Mouse (Mus musculus) thymus, adult 18-20 months (tissue): ENCODE data around the gene Dock2.
A peak's percentile ranks its signal among the peaks of the same experiment; 100 is the strongest.
"Not testable (repeated sequence)": the region's sequence is repeated elsewhere in the genome, so short reads cannot be mapped to it uniquely, and the experiment has no call there.

ENCODE experiments used
- DNase-seq, 2 experiments: peaks; one replicate each; pipeline ENCODE4 v3.0.0; 2022; ENCODE audit warnings: mixed read lengths in 2 of 2

Gene Dock2

DNA sequence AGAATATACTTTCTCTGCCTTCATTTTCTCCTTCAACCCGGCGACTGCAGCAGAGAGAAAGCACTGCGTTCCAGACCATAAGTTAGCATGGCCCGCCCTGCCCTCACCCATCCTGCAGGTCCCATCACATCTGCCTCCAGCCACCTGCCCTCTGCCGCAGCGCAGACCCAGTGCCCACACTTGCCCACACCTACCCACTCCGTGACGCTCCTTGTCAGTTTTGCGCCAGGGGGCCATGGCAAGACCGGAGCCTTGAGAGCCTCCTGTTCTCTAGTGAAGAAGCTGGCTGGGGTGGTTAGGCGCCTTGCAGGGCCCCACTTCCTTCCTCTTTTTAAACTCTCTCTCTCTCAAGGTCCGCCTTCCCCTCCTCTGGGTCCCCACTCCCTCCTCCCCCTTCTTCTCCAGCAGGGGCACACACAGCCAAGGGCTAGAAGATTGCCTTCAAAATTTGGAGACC is at the start of gene Dock2:
Gene Dock2 (minus strand): TSS at position 306 of the 457 bp plus-strand sequence.
- peak; percentile 68 to 79 for DNase-seq

DNA sequence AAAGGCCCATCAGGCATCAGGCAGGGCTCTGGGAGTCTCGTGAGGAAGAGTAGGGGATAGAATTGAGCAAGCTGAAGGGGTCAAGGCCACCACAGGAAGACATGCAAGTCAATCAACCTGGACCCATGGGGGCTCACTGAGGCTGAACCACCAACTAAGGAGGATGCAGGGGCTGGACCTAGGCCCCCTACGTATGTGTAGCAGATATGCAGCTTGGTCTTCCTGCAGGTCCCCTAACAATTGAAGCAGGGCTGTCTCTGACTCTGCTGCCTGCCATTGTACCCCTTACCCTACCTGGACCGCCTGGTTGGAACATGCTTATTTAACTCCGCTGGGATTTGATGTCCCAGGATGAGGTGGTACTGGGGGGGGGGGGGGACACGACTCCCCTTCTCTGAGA is 49.0 kb upstream of the Dock2 start:
- DNase-seq, result no peak

GRCm38 (mm10) chr11:34827803-34828202 is 44.1 kb upstream of the Dock2 start:
- DNase-seq, result no peak

- no peak for DNase-seq
Measured at GRCm38 (mm10) chr11:34826940-34827339, 43.2 kb upstream of the Dock2 start.

- DNase-seq, result no peak
Measured at GRCm38 (mm10) chr11:34824791-34825190, 41.1 kb upstream of the Dock2 start.

GRCm38 (mm10) chr11:34814767-34815166 is 31.1 kb upstream of the Dock2 start:
- DNase-seq, result no peak

GRCm38 (mm10) chr11:34814319-34814718 is 30.6 kb upstream of the Dock2 start:
- no peak for DNase-seq

DNA sequence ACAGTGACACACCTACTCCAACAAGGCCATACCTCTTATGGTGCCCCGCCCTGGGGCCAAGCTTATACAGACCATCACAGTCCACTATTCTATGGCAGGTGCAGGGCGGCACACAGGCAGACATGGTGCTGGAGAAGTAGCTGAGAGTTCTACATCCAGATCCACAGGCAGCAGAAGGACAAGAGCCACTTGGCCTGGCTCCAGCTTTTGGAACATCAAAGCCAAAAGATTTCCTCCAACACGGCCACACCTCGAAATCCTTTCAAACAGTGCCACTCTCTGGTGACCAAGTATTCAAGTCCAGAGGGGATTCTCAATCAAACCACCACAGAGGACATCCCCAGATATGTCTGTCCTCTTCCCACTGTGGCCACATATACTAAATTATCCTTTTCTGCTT is 21.3 kb upstream of the Dock2 start:
- not testable (repeated sequence) for DNase-seq

DNA sequence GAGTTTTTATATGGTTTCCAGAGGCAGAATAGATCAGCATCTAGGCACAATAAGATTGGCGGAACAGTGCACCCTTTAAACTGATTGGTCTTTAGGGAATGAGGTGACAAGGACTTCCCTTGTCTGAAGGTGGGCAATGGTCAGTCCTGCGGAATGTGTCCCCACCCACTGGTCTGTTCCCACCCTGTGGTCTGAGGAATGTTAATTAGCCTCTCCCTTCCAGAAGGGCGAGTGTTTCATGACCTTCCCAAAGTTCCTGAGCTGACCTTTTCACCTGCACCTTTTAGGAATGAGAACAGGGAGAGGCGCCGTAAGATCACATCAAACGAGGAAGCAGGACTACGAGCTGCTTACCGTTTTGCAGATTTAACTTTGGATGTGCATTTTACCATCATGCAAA is 14.4 kb upstream of the Dock2 start:
- DNase-seq, result not testable (repeated sequence)

DNA sequence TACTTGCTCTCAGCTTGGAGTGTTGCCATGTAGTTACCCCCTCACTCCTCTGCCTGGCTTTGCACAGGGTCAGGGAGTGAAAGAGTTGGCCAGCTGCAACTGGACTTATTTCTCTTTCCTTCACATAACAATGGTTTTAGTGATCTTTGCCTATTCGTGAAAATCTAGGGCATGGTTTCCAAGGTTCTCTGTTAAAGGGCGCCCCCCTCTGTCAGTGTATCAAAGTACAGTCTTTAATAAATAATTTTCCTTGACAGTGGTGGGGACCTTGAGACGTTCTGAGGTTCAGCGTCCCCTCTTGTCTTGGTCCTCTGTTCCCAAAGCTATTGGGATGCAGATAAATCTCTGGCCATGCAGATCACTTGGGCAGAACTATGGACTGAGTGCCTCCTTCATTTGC is 12.4 kb upstream of the Dock2 start:
- DNase-seq, result no peak

DNA sequence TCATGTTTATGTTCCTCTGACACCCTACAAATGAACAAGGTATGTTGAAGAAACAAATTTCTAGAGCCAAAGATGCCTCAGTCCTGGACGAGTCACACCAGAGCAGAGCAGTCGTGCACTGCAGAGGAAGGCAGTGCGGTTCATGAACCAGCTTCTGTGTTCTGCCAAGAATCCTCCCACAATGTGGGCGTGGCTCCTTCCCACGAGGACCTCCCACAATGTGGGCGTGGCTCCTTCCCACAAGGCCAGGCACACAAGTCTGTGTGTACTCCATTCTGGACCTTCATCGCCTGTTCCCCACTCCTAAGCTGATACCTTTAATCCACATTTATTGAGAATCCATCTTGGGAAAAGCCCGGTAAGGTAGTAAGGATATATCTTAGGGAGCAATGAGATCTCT is 8.2 kb upstream of the Dock2 start:
- peak in 1 of 2 experiments; percentile 21 for DNase-seq

- no peak for DNase-seq
Measured at GRCm38 (mm10) chr11:34784864-34785263, 1.2 kb upstream of the Dock2 start.

GRCm38 (mm10) chr11:34782516-34783430 is 919 bp downstream of the Dock2 start:
- peak; percentile 70 to 84 for DNase-seq

- no peak for DNase-seq
Measured at GRCm38 (mm10) chr11:34780786-34781185, 2.9 kb downstream of the Dock2 start.

GRCm38 (mm10) chr11:34779966-34780365 is 3.7 kb downstream of the Dock2 start:
- DNase-seq, result no peak

DNA sequence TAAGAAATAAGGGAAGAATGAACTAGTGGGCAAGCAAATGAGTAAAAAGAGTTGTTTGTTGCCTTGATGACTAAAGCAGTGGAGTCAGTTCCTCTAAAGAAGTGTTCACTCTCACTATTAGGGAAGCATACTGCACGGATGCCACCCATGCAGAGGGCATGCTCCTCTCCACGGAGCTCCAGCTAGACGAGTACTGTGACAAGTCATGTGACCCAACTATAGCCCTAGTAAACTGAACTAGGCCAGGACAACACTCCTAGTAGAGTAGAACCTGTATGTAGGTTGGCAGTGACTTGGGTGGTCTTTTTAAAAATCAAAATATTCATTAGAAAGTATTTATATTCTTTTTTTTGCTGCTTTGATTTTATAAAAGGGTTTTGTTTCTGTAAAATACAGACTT is 5.3 kb downstream of the Dock2 start:
- DNase-seq, result no peak

- DNase-seq, result no peak
Measured at GRCm38 (mm10) chr11:34777529-34777928, 6.2 kb downstream of the Dock2 start.

GRCm38 (mm10) chr11:34776054-34776453 is 7.6 kb downstream of the Dock2 start:
- no peak for DNase-seq

DNA sequence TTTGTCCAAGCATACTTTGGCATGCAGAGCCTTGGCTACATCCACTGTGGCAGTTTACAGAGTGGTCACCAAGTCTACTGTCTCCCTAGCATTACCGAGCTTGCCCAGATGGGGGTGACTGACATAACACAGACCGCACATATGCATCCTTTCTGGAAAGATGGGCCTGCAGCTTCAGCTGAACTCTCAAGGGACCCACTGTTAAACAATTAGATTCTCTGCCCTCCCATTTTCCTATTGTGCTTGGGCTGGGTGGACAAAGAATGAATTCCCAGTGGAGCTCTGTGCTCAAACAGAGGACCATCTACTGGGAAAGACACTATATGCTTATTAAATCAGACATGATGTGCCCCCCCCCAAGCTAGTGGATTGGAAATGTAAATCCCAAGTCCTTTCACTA is 9.1 kb downstream of the Dock2 start:
- DNase-seq, result no peak

DNA sequence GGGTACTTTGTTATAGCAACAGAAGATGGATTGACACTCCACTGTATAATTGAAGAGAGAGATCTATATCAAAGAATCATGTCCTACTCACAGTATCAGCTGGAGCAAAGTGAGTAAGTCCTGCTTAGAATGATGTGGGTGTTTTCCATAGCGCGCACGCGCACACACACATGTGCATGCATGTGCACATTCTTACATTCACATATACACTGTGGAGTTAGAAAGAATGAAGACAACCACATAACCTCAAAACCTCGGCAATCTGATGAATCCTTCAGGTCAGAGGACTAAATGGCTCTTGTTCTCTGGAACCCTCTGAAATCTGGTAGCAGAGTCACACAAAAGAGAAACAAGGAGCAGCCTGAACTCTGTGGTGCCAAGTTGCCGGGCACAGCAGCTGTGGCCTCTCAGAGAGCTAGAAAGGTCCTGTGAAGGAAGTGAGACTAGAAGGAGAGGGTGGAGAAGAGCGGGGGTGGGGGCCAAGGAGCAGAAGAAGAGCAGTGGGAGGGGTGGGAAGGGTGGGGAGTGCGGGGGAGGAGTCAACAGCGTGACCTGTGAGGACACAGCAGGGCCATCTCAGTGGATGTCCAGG is 10.3 kb downstream of the Dock2 start:
- no peak for DNase-seq

DNA sequence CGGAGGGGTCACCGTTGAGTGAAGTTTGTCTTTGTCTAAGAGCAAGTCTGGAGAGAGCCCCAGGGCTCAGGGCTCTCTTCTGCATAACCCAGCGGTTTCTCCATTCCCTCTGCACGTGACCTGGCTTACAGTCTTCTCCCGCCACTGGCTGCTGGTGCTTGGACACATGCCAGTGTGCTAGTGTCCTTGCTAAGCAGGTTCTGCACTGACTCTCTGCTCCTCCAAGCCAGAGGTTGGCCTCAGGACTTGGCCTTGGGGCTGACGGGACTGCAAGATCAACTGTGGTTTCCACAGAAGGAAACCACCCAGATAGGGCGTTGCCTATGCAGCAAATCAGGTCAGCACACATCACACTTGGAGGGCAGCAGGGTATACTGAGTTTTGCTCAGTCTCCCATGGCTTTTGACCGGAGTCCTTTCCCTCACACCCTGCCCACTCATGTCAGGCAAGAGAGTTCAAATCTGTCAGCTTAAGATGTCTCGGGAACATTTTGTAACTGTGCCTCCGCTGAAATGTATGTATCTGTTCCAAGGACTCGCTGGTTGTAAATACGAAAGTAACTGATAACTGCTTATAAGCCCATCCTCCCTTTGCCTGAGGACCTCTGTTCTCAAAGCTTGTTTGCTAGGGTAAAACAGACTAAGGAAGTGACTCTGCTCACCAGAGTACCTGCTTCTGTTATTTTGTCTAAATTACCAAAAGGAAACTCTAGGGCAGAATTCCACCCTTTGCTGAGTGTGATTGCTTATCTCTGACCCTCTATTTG is 12.3 kb downstream of the Dock2 start:
- peak; percentile 36 to 51 for DNase-seq

GRCm38 (mm10) chr11:34770666-34771065 is 13.0 kb downstream of the Dock2 start:
- DNase-seq, result peak in 1 of 2 experiments; percentile 36

DNA sequence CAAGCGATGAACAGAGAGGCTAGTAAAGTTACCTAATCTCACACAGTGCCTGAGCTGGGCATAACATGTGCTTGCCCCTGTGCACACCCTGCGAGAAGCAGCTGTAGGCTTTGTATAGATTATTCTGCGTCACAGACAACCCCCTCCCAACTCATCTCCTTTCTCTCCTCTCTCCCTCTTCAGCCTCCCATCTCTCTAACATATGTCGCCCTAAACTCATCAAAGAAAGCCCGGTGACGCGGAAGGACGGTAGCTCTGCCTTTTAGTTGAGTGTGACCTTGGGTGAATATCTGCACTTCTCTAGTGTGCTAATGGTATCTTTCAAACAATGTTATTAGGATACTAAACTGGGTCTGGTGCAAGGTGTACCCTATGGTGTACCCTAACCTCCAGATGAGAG is 13.7 kb downstream of the Dock2 start:
- no peak for DNase-seq
